ENCODE assay signal across 36 mouse cellular contexts in genomic region chr4:134108196-134108595, GRCm38 (mm10). TPM values are rescaled to one million over a fixed set of nuclear protein-coding genes. Genes with fewer than 3 reads are reported as not detected.
DNase-seq lines count a peak whose midpoint lies in the region; ATAC-seq and TF ChIP-seq lines count a peak whose summit lies in the region.
"Had no signal": no experiment of that assay in that cellular context is flagged by ENCODE, and none has a peak within 500 bp of the region (broad histone marks: within the 10 kb centered on the region; RNA-seq: fewer than 3 reads in every experiment).

No protein-coding gene starts in this region.

- H3K4me3 ChIP-seq in hindbrain, embryonic 13.5 days = no peak overlapping the region
- no peak overlapping the region for H3K4me3 ChIP-seq in hindbrain, embryonic 16.5 days (ENCODE audit: low read length)
- H3K4me3 ChIP-seq in megakaryocyte, embryonic 14.5 days (replicated peaks) = peak overlapping the region; percentile 79
- H3K4me3 ChIP-seq in limb, embryonic 12.5 days (replicated peaks) = no peak overlapping the region
- no peak overlapping the region for H3K4me3 ChIP-seq in intestine, postnatal 0 days (ENCODE audit: low read depth, low read length)
- H3K4me3 ChIP-seq: embryonic facial prominence, embryonic 12.5 days; forebrain, embryonic 10.5 days; heart, embryonic 12.5 days; hindbrain, embryonic 15.5 days; intestine, embryonic 15.5 days; liver, embryonic 12.5 days; midbrain, embryonic 13.5 days had no signal

- no peak overlapping the region for H3K4me2 ChIP-seq in hindbrain, embryonic 13.5 days
- no peak overlapping the region for H3K4me2 ChIP-seq in hindbrain, embryonic 16.5 days (ENCODE audit: low read length)
- no peak overlapping the region for H3K4me2 ChIP-seq in limb, embryonic 12.5 days
- no peak overlapping the region for H3K4me2 ChIP-seq in intestine, postnatal 0 days (replicated peaks; ENCODE audit: low read depth)
- H3K4me2 ChIP-seq: embryonic facial prominence, embryonic 12.5 days; heart, embryonic 12.5 days; hindbrain, embryonic 15.5 days; intestine, embryonic 15.5 days; liver, embryonic 12.5 days; midbrain, embryonic 13.5 days had no signal

- H3K27ac ChIP-seq in hindbrain, embryonic 13.5 days = no peak overlapping the region
- no peak overlapping the region for H3K27ac ChIP-seq in hindbrain, embryonic 16.5 days (ENCODE audit: low read depth, low read length)
- H3K27ac ChIP-seq in limb, embryonic 12.5 days = no peak overlapping the region
- no peak overlapping the region for H3K27ac ChIP-seq in intestine, postnatal 0 days (ENCODE audit: low read depth, low read length)
- H3K27ac ChIP-seq: embryonic facial prominence, embryonic 12.5 days; forebrain, embryonic 10.5 days; hindbrain, embryonic 15.5 days; intestine, embryonic 15.5 days; kidney, postnatal 0 days; liver, embryonic 12.5 days; midbrain, embryonic 13.5 days had no signal

- peak overlapping the region; percentile 24; the same call in 1 of the 2 replicates for H3K9ac ChIP-seq in hindbrain, embryonic 13.5 days
- H3K9ac ChIP-seq in hindbrain, embryonic 16.5 days (ENCODE audit: low read depth, low read length) = no peak overlapping the region
- 0 out of 2 replicates have a peak overlapping the region, but pooled peaks have one; percentile 4 for H3K9ac ChIP-seq in limb, embryonic 12.5 days (replicated peaks)
- H3K9ac ChIP-seq in intestine, postnatal 0 days (ENCODE audit: low read depth, low read length) = no peak overlapping the region
- H3K9ac ChIP-seq: embryonic facial prominence, embryonic 12.5 days; heart, embryonic 12.5 days; hindbrain, embryonic 15.5 days; intestine, embryonic 15.5 days; liver, embryonic 12.5 days; liver, postnatal 0 days; midbrain, embryonic 13.5 days had no signal

- 71% methylated on average over 5 of the region's 5 CpGs for WGBS in hindbrain, embryonic 13.5 days
- 67% methylated on average over 5 of the region's 5 CpGs for WGBS in hindbrain, embryonic 16.5 days
- 18% methylated on average over 5 of the region's 5 CpGs for WGBS in limb, embryonic 12.5 days
- 53% methylated on average over 5 of the region's 5 CpGs for WGBS in intestine, postnatal 0 days

- H3K9me3 ChIP-seq in hindbrain, embryonic 13.5 days = no peaks in the 10 kb centered on the region
- no peaks in the 10 kb centered on the region for H3K9me3 ChIP-seq in hindbrain, embryonic 16.5 days (ENCODE audit: control insufficient read depth, low read length)
- H3K9me3 ChIP-seq in megakaryocyte, embryonic 14.5 days = no peaks in the 10 kb centered on the region
- no peaks in the 10 kb centered on the region for H3K9me3 ChIP-seq in limb, embryonic 12.5 days
- H3K9me3 ChIP-seq in intestine, postnatal 0 days (ENCODE audit: control insufficient read depth) = no peaks in the 10 kb centered on the region
- H3K9me3 ChIP-seq: embryonic facial prominence, embryonic 12.5 days; forebrain, embryonic 10.5 days; heart, embryonic 12.5 days; hindbrain, embryonic 15.5 days; intestine, embryonic 15.5 days; liver, embryonic 12.5 days; midbrain, embryonic 13.5 days had no signal

- DNase-seq in ZHBTc4 (ENCODE audit: low read depth, low spot score) = peak; percentile 27
- DNase-seq in gastrocnemius, postnatal 4 days (ENCODE audit: low spot score in 2 of 2) = no peak
- DNase-seq: adrenal gland, postnatal 25 days; B cell, adult 2 months; cerebellum, adult 11-12 months; cerebellum, adult 9-11 months; gastrocnemius, postnatal 10 days; heart, adult 11 months; heart, postnatal 4 days; kidney, adult 8-10 months; kidney, postnatal 4 days; liver, postnatal 0 days; lung, postnatal 14 days; thymus, postnatal 4 days had no signal

- H3K36me3 ChIP-seq in hindbrain, embryonic 13.5 days = no peaks in the 10 kb centered on the region
- no peaks in the 10 kb centered on the region for H3K36me3 ChIP-seq in hindbrain, embryonic 16.5 days (ENCODE audit: control insufficient read depth, insufficient read depth, low read length)
- H3K36me3 ChIP-seq in megakaryocyte, embryonic 14.5 days (replicated peaks; ENCODE audit: low read length) = peaks cover 38% of the 10 kb centered on the region
- no peaks in the 10 kb centered on the region for H3K36me3 ChIP-seq in limb, embryonic 12.5 days
- H3K36me3 ChIP-seq in intestine, postnatal 0 days (ENCODE audit: control insufficient read depth, insufficient read depth) = no peaks in the 10 kb centered on the region
- H3K36me3 ChIP-seq: embryonic facial prominence, embryonic 12.5 days; forebrain, embryonic 10.5 days; heart, embryonic 12.5 days; hindbrain, embryonic 15.5 days; intestine, embryonic 15.5 days; liver, embryonic 12.5 days; midbrain, embryonic 13.5 days had no signal

- H3K4me1 ChIP-seq in hindbrain, embryonic 13.5 days (replicated peaks) = peaks cover 9% of the 10 kb centered on the region; the same call in 1 of the 2 replicates
- H3K4me1 ChIP-seq in hindbrain, embryonic 16.5 days (ENCODE audit: control insufficient read depth, insufficient read depth, low read depth, low read length) = no peaks in the 10 kb centered on the region
- peaks cover 91% of the 10 kb centered on the region for H3K4me1 ChIP-seq in megakaryocyte, embryonic 14.5 days
- H3K4me1 ChIP-seq in limb, embryonic 12.5 days (replicated peaks) = peaks cover 3% of the 10 kb centered on the region
- H3K4me1 ChIP-seq in intestine, postnatal 0 days (replicated peaks; ENCODE audit: control insufficient read depth, insufficient read depth, low read length) = no peaks in the 10 kb centered on the region

- 0 out of 2 replicates have a peak, but pooled peaks cover 3% of the 10 kb centered on the region for H3K27me3 ChIP-seq in hindbrain, embryonic 13.5 days
- H3K27me3 ChIP-seq in hindbrain, embryonic 16.5 days (replicated peaks; ENCODE audit: control insufficient read depth, insufficient read depth, low read length) = no peaks in the 10 kb centered on the region
- H3K27me3 ChIP-seq in megakaryocyte, embryonic 14.5 days (replicated peaks) = no peaks in the 10 kb centered on the region
- no peaks in the 10 kb centered on the region for H3K27me3 ChIP-seq in limb, embryonic 12.5 days
- no peaks in the 10 kb centered on the region for H3K27me3 ChIP-seq in intestine, postnatal 0 days (replicated peaks; ENCODE audit: control insufficient read depth, insufficient read depth, low read length)
- H3K27me3 ChIP-seq: embryonic facial prominence, embryonic 12.5 days; heart, embryonic 12.5 days; hindbrain, embryonic 15.5 days; intestine, embryonic 15.5 days; liver, embryonic 12.5 days; midbrain, embryonic 13.5 days; Patski had no signal

- no peak for TF ChIP-seq CTCF in intestine, postnatal 0 days (IDR thresholded peaks at IDR 0.05; ENCODE audit: low read depth)

- ATAC-seq in hindbrain, embryonic 13.5 days (ENCODE audit: low FRiP score) = no peak
- ATAC-seq in hindbrain, embryonic 16.5 days = no peak
- no peak for ATAC-seq in megakaryocyte, adult 5-6 weeks (ENCODE audit: poor library complexity, severe bottlenecking)
- ATAC-seq in limb, embryonic 12.5 days (ENCODE audit: insufficient number of reproducible peaks, insufficient read depth, low FRiP score, low TSS enrichment, low read depth) = no peak
- no peak for ATAC-seq in intestine, postnatal 0 days
- ATAC-seq: forebrain, embryonic 16.5 days; intestine, embryonic 15.5 days; liver, embryonic 12.5 days; liver, postnatal 0 days; midbrain, embryonic 13.5 days; Patski had no signal

RNA-seq across cellular contexts. Expression of gene Ubxn11, which starts 5.8 kb away (rescaled TPM):
- polyA plus RNA-seq in hindbrain, embryonic 13.5 days (2015; fragmentation: Nextera tagmentation; extraction: Ambion mirVana) = 14.7 and 16.0 TPM in 2 replicates
- 21.3 and 21.5 TPM in 2 replicates for polyA plus RNA-seq in hindbrain, embryonic 16.5 days (2015; fragmentation: Nextera tagmentation; extraction: Ambion mirVana)
- 69.8 and 175 TPM in 2 replicates for polyA plus RNA-seq in megakaryocyte, embryonic 14.5 days (2012; ENCODE audit: insufficient read depth, low replicate concordance)
- 0.89 and 1.8 TPM in 2 replicates for total RNA-seq in megakaryocyte, adult 5-6 weeks (2015)
- 1.7 and 2.9 TPM in 2 replicates for total RNA-seq in megakaryocyte, adult 5-6 weeks (2017)
- polyA plus RNA-seq in limb, embryonic 12.5 days (2016; fragmentation: Nextera tagmentation; extraction: Ambion mirVana) = 9.6 and 10.4 TPM in 2 replicates
- 1 to 10 TPM; 3.2 to 3.7 TPM for total RNA-seq in gastrocnemius, postnatal 4 days (2021)
- 0.88 and 1.5 TPM in 2 replicates for polyA plus RNA-seq in intestine, postnatal 0 days (2015; fragmentation: Nextera tagmentation; extraction: Ambion mirVana)

RNA-seq across cellular contexts. Expression of gene Cd52, which starts 13.3 kb away (rescaled TPM):
- 3.9 TPM in 2 replicates for polyA plus RNA-seq in hindbrain, embryonic 13.5 days (2015; fragmentation: Nextera tagmentation; extraction: Ambion mirVana)
- polyA plus RNA-seq in hindbrain, embryonic 16.5 days (2015; fragmentation: Nextera tagmentation; extraction: Ambion mirVana) = 1.5 and 1.8 TPM in 2 replicates
- polyA plus RNA-seq in megakaryocyte, embryonic 14.5 days (2012; ENCODE audit: insufficient read depth, low replicate concordance) = 77.0 and 307 TPM in 2 replicates
- 2,426 and 2,524 TPM in 2 replicates for total RNA-seq in megakaryocyte, adult 5-6 weeks (2015)
- total RNA-seq in megakaryocyte, adult 5-6 weeks (2017) = 3,236 and 3,524 TPM in 2 replicates
- polyA plus RNA-seq in limb, embryonic 12.5 days (2016; fragmentation: Nextera tagmentation; extraction: Ambion mirVana) = 7.7 and 7.9 TPM in 2 replicates
- 1 to 10 TPM; 2.4 to 2.7 TPM for total RNA-seq in gastrocnemius, postnatal 4 days (2021)
- 28.7 and 31.2 TPM in 2 replicates for polyA plus RNA-seq in intestine, postnatal 0 days (2015; fragmentation: Nextera tagmentation; extraction: Ambion mirVana)
- polyA plus RNA-seq: Patski had no signal

RNA-seq across cellular contexts. Expression of gene Sh3bgrl3, which starts 20.4 kb away (rescaled TPM):
- 371 and 393 TPM in 2 replicates for polyA plus RNA-seq in hindbrain, embryonic 13.5 days (2015; fragmentation: Nextera tagmentation; extraction: Ambion mirVana)
- 467 and 509 TPM in 2 replicates for polyA plus RNA-seq in hindbrain, embryonic 16.5 days (2015; fragmentation: Nextera tagmentation; extraction: Ambion mirVana)
- polyA plus RNA-seq in megakaryocyte, embryonic 14.5 days (2012; ENCODE audit: insufficient read depth, low replicate concordance) = 1,646 and 1,679 TPM in 2 replicates
- total RNA-seq in megakaryocyte, adult 5-6 weeks (2015) = 1,305 and 1,385 TPM in 2 replicates
- total RNA-seq in megakaryocyte, adult 5-6 weeks (2017) = 523 and 622 TPM in 2 replicates
- 318 and 336 TPM in 2 replicates for polyA plus RNA-seq in limb, embryonic 12.5 days (2016; fragmentation: Nextera tagmentation; extraction: Ambion mirVana)
- total RNA-seq in gastrocnemius, postnatal 4 days (2021) = 10 to 100 TPM; 72.4 to 83.6 TPM
- polyA plus RNA-seq in intestine, postnatal 0 days (2015; fragmentation: Nextera tagmentation; extraction: Ambion mirVana) = 503 and 522 TPM in 2 replicates

RNA-seq across cellular contexts. Expression of gene Crybg2, which starts 47.6 kb away (rescaled TPM):
- polyA plus RNA-seq in hindbrain, embryonic 13.5 days (2015; fragmentation: Nextera tagmentation; extraction: Ambion mirVana) = 0.49 and 1.1 TPM in 2 replicates
- 3.7 and 5.3 TPM in 2 replicates for polyA plus RNA-seq in hindbrain, embryonic 16.5 days (2015; fragmentation: Nextera tagmentation; extraction: Ambion mirVana)
- polyA plus RNA-seq in megakaryocyte, embryonic 14.5 days (2012; ENCODE audit: insufficient read depth, low replicate concordance) = not detected in 2 replicates
- 1.1 and 1.9 TPM in 2 replicates for total RNA-seq in megakaryocyte, adult 5-6 weeks (2015)
- total RNA-seq in megakaryocyte, adult 5-6 weeks (2017) = 0.04 and 0.15 TPM in 2 replicates
- 5.6 and 6.1 TPM in 2 replicates for polyA plus RNA-seq in limb, embryonic 12.5 days (2016; fragmentation: Nextera tagmentation; extraction: Ambion mirVana)
- total RNA-seq in gastrocnemius, postnatal 4 days (2021) = under 1 TPM in 1 of 2 experiments, not detected in 1; 0.54 TPM
- polyA plus RNA-seq in intestine, postnatal 0 days (2015; fragmentation: Nextera tagmentation; extraction: Ambion mirVana) = 17.9 and 22.5 TPM in 2 replicates
- total RNA-seq: gastrocnemius, postnatal 10 days; heart, postnatal 4 days had no signal
- polyA plus RNA-seq: heart, postnatal 0 days had no signal

RNA-seq across cellular contexts. Expression of gene Zfp683, which starts 54.6 kb away (rescaled TPM):
- polyA plus RNA-seq in hindbrain, embryonic 13.5 days (2015; fragmentation: Nextera tagmentation; extraction: Ambion mirVana) = not detected in 2 replicates
- not detected in 2 replicates for polyA plus RNA-seq in hindbrain, embryonic 16.5 days (2015; fragmentation: Nextera tagmentation; extraction: Ambion mirVana)
- not detected in 2 replicates for polyA plus RNA-seq in megakaryocyte, embryonic 14.5 days (2012; ENCODE audit: insufficient read depth, low replicate concordance)
- 0.20 and 0.66 TPM in 2 replicates for total RNA-seq in megakaryocyte, adult 5-6 weeks (2015)
- total RNA-seq in megakaryocyte, adult 5-6 weeks (2017) = not detected in 2 replicates
- polyA plus RNA-seq in limb, embryonic 12.5 days (2016; fragmentation: Nextera tagmentation; extraction: Ambion mirVana) = not detected in 2 replicates
- under 1 TPM in 1 of 2 experiments, not detected in 1; 0.23 TPM for total RNA-seq in gastrocnemius, postnatal 4 days (2021)
- not detected in 2 replicates for polyA plus RNA-seq in intestine, postnatal 0 days (2015; fragmentation: Nextera tagmentation; extraction: Ambion mirVana)
- total RNA-seq: adrenal gland, postnatal 25 days; gastrocnemius, postnatal 10 days; heart, postnatal 4 days; left cerebral cortex, postnatal 25 days; megakaryocyte progenitor cell, adult 5-6 weeks; MEL; monocyte, adult 5-6 weeks had no signal
- polyA plus RNA-seq: embryonic facial prominence, embryonic 12.5 days; forebrain, embryonic 10.5 days; forebrain, embryonic 16.5 days; heart, embryonic 12.5 days; heart, postnatal 0 days; hindbrain, embryonic 15.5 days; intestine, embryonic 15.5 days; kidney, postnatal 0 days; liver, embryonic 12.5 days; liver, postnatal 0 days; midbrain, embryonic 13.5 days; neural tube, embryonic 14.5 days; Patski had no signal

Comparison
In these comparisons a context has a peak if more than half of its experiments do, and no peak if none do; other contexts are left out.
1. H3K9ac ChIP-seq: peak in hindbrain, embryonic 13.5 days (single experiment) and limb, embryonic 12.5 days (single experiment); none in hindbrain, embryonic 16.5 days (single experiment) and intestine, postnatal 0 days (single experiment).